Mouse (Mus musculus) kidney, adult 10 weeks (tissue): ENCODE results near the gene Anxa8. TPM values are rescaled to one million over a fixed set of nuclear protein-coding genes. Genes with fewer than 3 reads are reported as not detected.

Source experiments
- polyA plus RNA-seq: library from polyadenylated mRNA; stranded (reverse); fragments of 350-450 nt; fragmentation: Illumina TruSeq; extraction: RNeasy Lipid Tissue Mini Kit (QIAGEN cat#74804); gene quantifications from one replicate; pipeline ENCODE4 v1.2.3, GENCODE M21; 2014; ENCODE audit warnings: low read depth, low replicate concordance

Gene Anxa8
- 0.61 TPM for polyA plus RNA-seq

DNA sequence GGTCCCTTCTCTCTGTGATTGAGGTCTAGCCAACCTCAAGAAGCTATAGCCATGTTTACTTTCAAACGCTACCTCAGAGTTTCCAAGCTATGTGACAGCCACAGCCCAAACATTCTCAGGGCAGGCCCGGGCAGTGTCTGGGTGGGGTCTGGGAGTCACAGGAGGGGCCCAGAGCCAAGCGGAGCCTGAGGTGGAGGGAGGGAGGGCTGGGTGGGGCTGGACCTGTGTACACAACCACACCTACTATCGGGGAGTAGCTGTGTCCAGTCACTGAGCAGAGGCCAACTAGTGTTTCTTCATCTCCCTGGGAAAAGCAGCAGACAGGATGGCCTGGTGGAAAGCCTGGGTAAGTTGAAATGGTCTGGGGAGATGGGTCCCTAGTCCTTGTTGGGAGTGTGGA, at the start of gene Anxa8:
Gene Anxa8 (plus strand): TSS at position 251 of the 400 bp plus-strand sequence.

DNA sequence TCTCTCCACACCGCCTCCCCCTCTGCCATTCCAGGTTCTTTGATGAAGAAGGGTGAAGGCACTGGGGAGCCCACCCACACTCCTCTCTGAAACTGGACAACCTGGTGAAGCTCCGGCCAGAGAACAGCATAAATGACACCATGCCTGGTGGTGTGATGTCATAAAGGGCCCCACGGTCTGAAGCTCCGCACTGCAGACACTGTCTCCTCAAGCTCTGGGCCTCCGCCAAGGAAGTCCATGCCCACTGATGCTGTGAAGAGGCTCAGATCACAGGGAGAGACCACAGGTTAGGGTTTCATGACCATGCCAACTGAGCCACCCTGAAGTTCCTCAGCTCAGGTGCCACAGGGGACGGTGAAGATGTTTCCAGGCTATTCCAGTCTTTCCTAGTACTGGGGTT, 33.3 kb upstream of the Anxa8 start, which contains the start of gene Antxrl:
Gene Antxrl (plus strand): TSS at position 192 of the 400 bp plus-strand sequence.

DNA sequence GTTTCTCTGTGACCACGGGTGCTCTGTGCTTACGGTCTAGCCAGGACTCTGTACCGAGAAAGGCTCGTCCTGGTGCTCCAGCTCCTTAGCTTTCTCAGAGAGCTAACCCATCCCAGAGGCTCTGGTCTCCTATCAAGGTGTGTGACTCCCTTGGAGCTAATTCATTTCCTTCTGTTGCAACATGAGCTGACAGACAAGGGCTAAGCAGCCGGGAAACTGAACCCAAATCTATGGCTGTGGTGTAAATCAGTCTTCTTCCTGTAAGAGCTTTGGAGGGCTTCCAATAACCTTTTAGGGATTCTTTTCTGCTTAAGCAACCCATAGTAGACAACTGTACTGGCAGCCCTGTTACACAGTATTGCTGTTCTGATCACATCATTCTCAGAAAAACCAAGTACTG, 16.8 kb downstream of the Anxa8 start, which contains the start of gene A630023A22Rik:
Gene A630023A22Rik (minus strand): TSS at position 154 of the 400 bp plus-strand sequence.

Other genes with a start within 250 kb of the Anxa8 start
- gene Gdf10, start 162.4 kb upstream of the Anxa8 start, polyA plus RNA-seq: 4.7 TPM
- not detected for gene Gdf2, start 144.9 kb upstream of the Anxa8 start, polyA plus RNA-seq
- not detected for gene Rbp3, start 132.0 kb upstream of the Anxa8 start, polyA plus RNA-seq
- gene Zfp488, start 107.2 kb upstream of the Anxa8 start, polyA plus RNA-seq: not detected
- not detected for gene Gm30083, start 70.8 kb upstream of the Anxa8 start, polyA plus RNA-seq
- gene Gm5460, start 69.2 kb upstream of the Anxa8 start, polyA plus RNA-seq: not detected
- not detected for gene Antxrl, start 33.3 kb upstream of the Anxa8 start, polyA plus RNA-seq
- not detected for gene A630023A22Rik, start 16.8 kb downstream of the Anxa8 start, polyA plus RNA-seq
- not detected for gene Npy4r, start 66.5 kb downstream of the Anxa8 start, polyA plus RNA-seq
- gene Gprin2, start 115.7 kb downstream of the Anxa8 start, polyA plus RNA-seq: 0.16 TPM
- gene Syt15, start 133.6 kb downstream of the Anxa8 start, polyA plus RNA-seq: 0.28 TPM
- gene Shld2, start 224.5 kb downstream of the Anxa8 start, polyA plus RNA-seq: 27.7 TPM
- gene Glud1, start 224.7 kb downstream of the Anxa8 start, polyA plus RNA-seq: 641 TPM